Mouse (Mus musculus): Measurements from ENCODE around the gene Ncl.

Ncl gene

GRCm38 (mm10) chr1:86320822-86321413 is 38.3 kb downstream of the Ncl start:
- DNase-seq (ENCODE audit: extremely low spot score, low read depth, low spot score) = no peak

- DNase-seq (ENCODE audit: extremely low spot score, low read depth, low spot score) = no peak
Measured at GRCm38 (mm10) chr1:86313772-86314125, 45.5 kb downstream of the Ncl start.

GRCm38 (mm10) chr1:86313096-86313771 is 46.0 kb downstream of the Ncl start:
- DNase-seq (ENCODE audit: extremely low spot score, low read depth, low spot score) = no peak

GRCm38 (mm10) chr1:86312269-86312668 is 46.9 kb downstream of the Ncl start:
- DNase-seq (ENCODE audit: extremely low spot score, low read depth, low spot score) = no peak

- DNase-seq (ENCODE audit: extremely low spot score, low read depth, low spot score) = no peak
Measured at GRCm38 (mm10) chr1:86311467-86312005, 47.7 kb downstream of the Ncl start.

GRCm38 (mm10) chr1:86310536-86311310 is 48.5 kb downstream of the Ncl start:
- DNase-seq (ENCODE audit: extremely low spot score, low read depth, low spot score) = no peak

GRCm38 (mm10) chr1:86309270-86309833 is 49.8 kb downstream of the Ncl start:
- DNase-seq (ENCODE audit: extremely low spot score, low read depth, low spot score) = no peak

GRCm38 (mm10) chr1:86307871-86308641 is 51.1 kb downstream of the Ncl start:
- no peak for DNase-seq (ENCODE audit: extremely low spot score, low read depth, low spot score)

GRCm38 (mm10) chr1:86307177-86307762 is 51.9 kb downstream of the Ncl start:
- DNase-seq (ENCODE audit: extremely low spot score, low read depth, low spot score) = no peak

- no peak for DNase-seq (ENCODE audit: extremely low spot score, low read depth, low spot score)
Measured at GRCm38 (mm10) chr1:86306686-86307085, 52.5 kb downstream of the Ncl start.

- DNase-seq (ENCODE audit: extremely low spot score, low read depth, low spot score) = no peak
Measured at GRCm38 (mm10) chr1:86303873-86304250, 55.3 kb downstream of the Ncl start.

- no peak for DNase-seq (ENCODE audit: extremely low spot score, low read depth, low spot score)
Measured at GRCm38 (mm10) chr1:86303063-86303872, 55.9 kb downstream of the Ncl start.

- no peak for DNase-seq (ENCODE audit: extremely low spot score, low read depth, low spot score)
Measured at GRCm38 (mm10) chr1:86302532-86302931, 56.7 kb downstream of the Ncl start, which contains the start of gene B3gnt7. Gene B3gnt7 (plus strand): TSS chr1:86302832.

- no peak for DNase-seq (ENCODE audit: extremely low spot score, low read depth, low spot score)
Measured at GRCm38 (mm10) chr1:86301221-86302091, 57.7 kb downstream of the Ncl start.

- DNase-seq (ENCODE audit: extremely low spot score, low read depth, low spot score) = no peak
Measured at GRCm38 (mm10) chr1:86300731-86301130, 58.5 kb downstream of the Ncl start.

GRCm38 (mm10) chr1:86300093-86300492 is 59.1 kb downstream of the Ncl start:
- peak; percentile 54 for DNase-seq (ENCODE audit: extremely low spot score, low read depth, low spot score)
